Mouse (Mus musculus) left cerebral cortex, postnatal 36 days (tissue): ENCODE data around the gene Scn8a. TPM values are rescaled to one million over a fixed set of nuclear protein-coding genes. Genes with fewer than 3 reads are reported as not detected.
A peak's percentile ranks its signal among the peaks of the same experiment; 100 is the strongest.

ENCODE experiments used
- DNase-seq, 2 experiments: peaks; one replicate each; pipeline ENCODE4 v3.0.0; 2021 to 2022; ENCODE audit warnings: low spot score in 2 of 2, mixed read lengths in 1 of 2
- intact Hi-C: fragments of 180-260 bp; cut with DNase I; formaldehyde crosslinking; loops from one replicate; pipeline ENCODE4 v1.15.1; 2025
- total RNA-seq, 2 experiments: library from RNA; stranded (reverse); gene quantifications; 2 replicates each; pipeline ENCODE4 v1.2.3; 2021

Scn8a gene
- total RNA-seq, 2 experiments from 2014 or later, result 222 to 250 TPM

GRCm38 (mm10) chr15:101053832-101054459 is 184.3 kb downstream of the Scn8a start:
- intact Hi-C loops, result no loop called here
- DNase-seq, result peak in 1 of 2 experiments; percentile 27

DNA sequence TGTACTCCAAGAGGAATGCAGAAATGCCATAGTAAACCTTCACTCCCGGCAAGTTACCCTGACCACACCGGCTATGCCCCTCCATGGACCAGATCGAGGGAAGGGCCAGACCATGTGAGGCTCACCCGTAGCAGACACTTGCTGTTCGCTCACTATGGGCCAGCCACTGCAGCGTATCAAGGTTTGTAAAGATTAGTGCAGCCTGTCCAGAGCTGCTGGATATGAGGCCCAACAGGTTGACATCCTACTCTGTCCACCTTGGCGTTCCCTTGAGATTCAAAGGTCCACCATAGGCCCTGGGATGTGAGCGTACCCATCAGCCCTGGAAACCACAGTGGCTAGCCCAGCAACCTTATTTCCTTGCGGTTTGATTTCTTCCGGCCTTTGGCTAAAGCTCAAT is 184.9 kb downstream of the Scn8a start:
- DNase-seq, result no peak
- intact Hi-C loops, result no loop called here

DNA sequence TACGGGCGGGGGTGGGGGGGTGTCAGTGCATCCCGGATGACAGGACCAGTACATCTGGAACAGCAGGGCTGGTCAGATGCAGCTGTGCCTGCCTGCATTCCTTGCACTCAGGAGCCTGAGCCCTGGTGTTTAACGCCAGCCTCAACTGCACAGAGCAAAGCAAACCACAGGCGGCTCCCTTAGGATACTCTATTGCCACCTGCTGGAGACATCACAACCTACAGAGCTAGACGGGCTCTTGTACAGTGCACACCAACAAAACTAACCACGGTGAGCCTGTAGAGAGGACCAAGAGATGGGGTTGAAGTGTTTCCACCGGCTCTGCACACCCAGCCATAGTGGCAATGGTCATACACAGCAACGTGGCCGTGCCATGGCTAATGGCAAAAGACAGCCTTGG is 186.6 kb downstream of the Scn8a start:
- DNase-seq, result peak; percentile 38 to 47
- intact Hi-C loops, result loop anchor here (5.0 kb wide), 1 partner anchor 299 kb away; no protein-coding TSS in a partner anchor

- DNase-seq, result no peak
- intact Hi-C loops, result loop anchor here (5.0 kb wide), 1 partner anchor 302 kb away; no protein-coding TSS in a partner anchor
These were observed 190.1 kb downstream of the Scn8a start for GRCm38 (mm10) chr15:101059570-101060279.

GRCm38 (mm10) chr15:101060280-101060852 is 190.7 kb downstream of the Scn8a start:
- intact Hi-C loops, result no loop called here
- no peak for DNase-seq

DNA sequence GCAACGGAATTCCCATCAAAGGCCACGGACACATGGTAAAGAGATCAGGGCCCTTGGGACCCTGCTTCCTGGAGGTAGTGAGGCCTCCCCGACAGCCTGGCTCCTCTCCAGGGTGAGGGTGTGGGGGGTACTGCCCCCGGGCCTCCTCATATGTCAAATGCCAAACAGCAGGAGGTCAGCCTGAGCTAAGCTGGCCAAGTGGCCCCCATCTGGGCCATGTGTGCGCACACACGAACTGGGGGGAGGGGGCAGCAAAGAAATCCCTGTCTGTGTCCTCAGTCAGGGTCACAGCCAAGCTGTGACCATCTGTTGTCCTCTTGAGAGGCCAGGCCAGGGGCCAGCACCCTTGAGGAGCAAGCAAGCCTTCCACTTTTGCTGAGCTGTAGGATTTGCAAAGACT is 195.4 kb downstream of the Scn8a start:
- intact Hi-C loops, result no loop called here
- DNase-seq, result no peak

DNA sequence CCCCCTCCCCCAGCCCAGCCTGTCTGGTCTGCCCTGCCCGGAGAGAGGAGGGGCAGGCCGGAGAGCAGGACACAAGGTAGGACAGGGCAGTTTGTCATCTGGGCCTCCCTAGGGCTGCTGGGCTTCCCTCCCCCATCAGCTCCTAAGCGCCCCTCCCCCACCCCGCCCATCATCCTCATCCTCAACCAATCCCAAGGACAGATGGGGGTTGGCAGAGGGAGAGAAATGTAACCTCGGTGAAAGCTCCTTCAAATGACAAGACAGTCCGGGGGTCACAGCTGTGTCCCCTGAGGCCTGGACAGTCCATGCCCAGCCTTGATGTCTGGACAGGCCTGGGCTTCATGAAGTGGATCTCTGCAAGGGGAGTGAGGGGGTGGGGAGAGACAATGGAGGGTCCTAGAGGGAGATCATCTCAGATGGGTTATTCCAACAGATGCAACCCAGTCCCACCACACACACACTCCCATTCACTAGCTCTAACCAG is 196.7 kb downstream of the Scn8a start:
- intact Hi-C loops, result no loop called here
- no peak for DNase-seq

GRCm38 (mm10) chr15:101066920-101067696 is 197.4 kb downstream of the Scn8a start:
- DNase-seq, result no peak
- intact Hi-C loops, result no loop called here

DNA sequence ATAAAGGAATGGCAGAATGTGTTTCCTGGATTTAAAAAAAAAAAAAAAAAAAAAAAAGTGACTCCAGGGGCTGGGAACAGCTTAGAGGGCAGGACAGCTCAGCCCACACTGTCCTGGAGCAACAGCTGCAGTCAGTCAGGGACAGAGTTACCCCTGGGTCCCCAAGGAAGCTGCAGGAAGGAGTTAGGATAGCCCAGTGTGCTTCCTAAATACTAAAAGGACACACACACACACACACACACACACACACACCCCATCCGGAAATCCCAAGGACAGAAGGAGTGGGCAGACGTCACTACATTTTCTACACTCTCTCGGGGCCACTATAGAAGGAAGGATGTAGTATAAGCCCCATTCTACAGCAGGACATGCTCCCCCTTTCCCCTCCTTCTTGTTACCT is 198.4 kb downstream of the Scn8a start:
- no peak for DNase-seq
- intact Hi-C loops, result no loop called here

DNA sequence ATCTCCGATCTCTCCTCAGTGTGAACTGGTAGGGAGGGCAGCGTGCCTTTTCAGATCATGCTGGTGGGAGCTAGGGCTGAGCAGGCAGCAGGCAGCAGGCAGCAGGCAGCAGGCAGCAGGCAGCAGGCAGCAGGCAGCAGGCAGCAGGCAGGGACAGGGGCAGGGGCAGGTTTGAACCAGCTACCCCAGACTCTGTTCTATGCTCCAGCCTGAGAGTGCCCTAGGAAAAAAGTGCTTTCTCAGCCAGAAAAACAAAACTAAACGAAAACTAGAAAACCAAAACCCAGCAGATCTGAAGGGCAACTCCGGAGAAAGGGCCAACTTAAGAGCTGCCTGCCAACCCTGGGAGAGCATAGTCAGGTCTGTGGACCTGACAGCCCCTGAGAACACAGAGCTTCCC is 199.0 kb downstream of the Scn8a start:
- DNase-seq, result no peak

DNA sequence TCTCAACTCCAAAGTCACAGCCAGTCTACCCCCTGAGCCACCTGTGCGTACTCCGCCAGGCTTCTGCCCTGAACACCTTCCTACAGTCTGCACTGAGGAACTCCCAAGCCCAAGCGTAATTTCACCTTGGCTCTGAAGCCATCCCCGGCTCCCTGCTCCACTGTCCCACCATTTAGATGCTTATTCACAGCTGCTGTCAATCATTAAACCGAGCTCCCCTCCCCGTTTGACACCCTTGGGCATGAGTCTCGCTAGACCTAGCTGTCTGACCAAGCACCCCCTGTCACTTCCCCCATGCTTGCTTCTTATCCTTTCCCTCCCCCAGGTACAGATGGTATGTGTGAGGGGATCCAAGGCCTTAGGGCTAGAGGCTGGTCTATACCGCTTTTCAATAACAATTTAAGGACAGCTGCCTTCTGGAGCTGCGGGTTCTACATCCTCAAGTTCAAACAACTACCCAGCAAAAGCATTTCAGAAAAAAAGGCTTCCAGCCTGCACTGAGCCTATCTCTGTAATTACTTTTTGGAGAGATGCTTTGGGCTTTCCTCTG is 200.1 kb downstream of the Scn8a start:
- DNase-seq, result no peak
- intact Hi-C loops, result no loop called here

More for the DNA sequence above, 199.0 kb downstream of the Scn8a start:
- intact Hi-C loops, result no loop called here

- intact Hi-C loops, result no loop called here
- no peak for DNase-seq
These were observed 201.1 kb downstream of the Scn8a start for GRCm38 (mm10) chr15:101070762-101071161.

GRCm38 (mm10) chr15:101072736-101073135 is 203.1 kb downstream of the Scn8a start:
- intact Hi-C loops, result no loop called here

GRCm38 (mm10) chr15:101074067-101074466 is 204.4 kb downstream of the Scn8a start:
- intact Hi-C loops, result no loop called here

More at GRCm38 (mm10) chr15:101072736-101073135, 203.1 kb downstream of the Scn8a start:
- no peak for DNase-seq

DNA sequence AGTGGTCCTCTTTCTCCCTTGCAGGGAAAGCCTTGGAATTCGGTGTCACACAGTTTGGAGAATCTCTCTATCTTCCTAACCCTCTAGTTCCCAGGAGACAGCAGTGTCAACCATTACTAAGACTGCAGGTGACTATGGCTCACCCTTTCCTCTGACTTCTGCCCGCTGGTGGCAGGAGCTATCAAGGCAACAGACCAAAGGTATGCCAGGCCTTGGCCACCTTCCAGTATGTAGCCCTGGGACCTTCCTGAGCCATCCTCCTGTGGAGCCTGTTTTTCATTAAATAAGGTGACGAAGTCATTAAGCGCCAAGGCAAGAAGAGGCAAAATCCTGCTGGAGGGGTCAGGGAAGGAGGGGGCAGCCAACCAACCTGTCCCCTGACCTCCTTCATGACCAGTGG is 205.5 kb downstream of the Scn8a start:
- intact Hi-C loops, result no loop called here
- DNase-seq, result no peak

More at GRCm38 (mm10) chr15:101074067-101074466, 204.4 kb downstream of the Scn8a start:
- no peak for DNase-seq

DNA sequence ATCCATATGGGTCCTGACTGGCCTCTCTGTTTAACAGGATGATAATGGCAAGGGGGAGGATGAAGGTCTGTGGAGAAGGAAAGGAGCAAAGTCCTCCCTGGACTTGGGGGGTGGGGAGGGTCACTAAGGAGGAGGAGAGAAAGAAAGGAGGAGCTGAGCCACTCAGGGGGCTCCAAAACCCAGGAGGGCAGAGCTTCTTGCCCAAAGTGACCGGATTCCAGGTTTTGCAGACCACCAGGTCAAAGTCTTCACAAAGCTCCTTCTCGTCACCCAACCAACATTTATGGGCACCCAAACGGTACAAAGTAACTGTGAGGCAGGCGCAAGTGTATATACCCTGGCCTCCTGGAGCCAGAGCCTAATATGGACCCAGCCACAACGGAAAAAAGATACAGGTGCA is 206.0 kb downstream of the Scn8a start:
- no peak for DNase-seq
- intact Hi-C loops, result no loop called here

DNA sequence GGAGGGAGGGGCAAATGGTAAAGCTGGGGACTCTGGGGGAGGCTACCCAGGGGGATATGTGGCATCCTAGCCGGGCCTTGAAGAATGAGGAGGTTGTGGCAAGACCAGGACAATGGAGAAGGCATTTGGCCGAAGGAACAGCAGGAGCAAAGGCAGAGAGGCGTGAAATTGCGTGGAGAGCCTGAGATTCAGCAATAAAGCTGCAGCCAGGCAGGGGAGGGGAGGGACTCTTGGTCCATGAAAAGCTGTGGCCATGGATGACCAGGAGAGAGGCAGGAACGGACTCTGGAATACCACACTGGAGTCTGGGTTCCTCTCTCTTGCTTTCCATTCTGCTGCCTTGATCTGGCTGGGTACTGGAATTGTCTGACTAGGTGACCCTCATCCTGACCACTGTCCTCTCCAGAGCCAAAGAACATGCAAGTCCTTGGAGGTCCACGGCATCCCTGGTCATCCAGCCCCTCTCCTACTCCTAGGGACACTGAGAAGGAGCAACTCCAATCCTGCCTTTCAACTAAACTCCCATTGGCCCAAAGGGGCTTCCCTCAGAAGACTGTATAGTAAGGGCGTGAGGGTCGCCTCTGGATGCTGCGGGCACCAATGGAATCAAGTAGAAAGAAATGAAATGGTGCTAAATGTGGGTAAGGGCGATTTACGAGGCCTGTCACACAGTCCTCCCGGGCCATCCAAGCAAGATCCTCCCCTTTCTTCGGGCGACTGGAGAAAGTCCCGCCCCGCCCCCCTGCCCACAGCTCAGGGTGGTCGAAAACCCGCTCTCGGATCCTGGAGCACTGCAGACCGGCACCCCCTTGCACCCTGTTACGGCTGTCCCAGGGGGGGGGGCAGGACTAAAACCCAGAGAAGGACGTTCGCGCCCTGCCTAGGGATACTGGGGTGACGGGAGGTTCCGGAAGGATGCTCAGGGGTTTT is 206.7 kb downstream of the Scn8a start:
- no peak for DNase-seq
- intact Hi-C loops, result no loop called here

GRCm38 (mm10) chr15:101077001-101077812 is 207.5 kb downstream of the Scn8a start:
- peak in 1 of 2 experiments; percentile 11 for DNase-seq
- intact Hi-C loops, result no loop called here
